Mouse (Mus musculus): ENCODE measurements around the gene Slc8a1.

GRCm38 (mm10) chr17:81664916-81665315, 73.3 kb downstream of the Slc8a1 start:
- no peak for TF ChIP-seq CHD2 (IDR thresholded peaks at IDR 0.05; ENCODE audit: low read length)
- no peak for TF ChIP-seq CTCF (conservative IDR thresholded peaks at IDR 0.05 in 1 of 2, IDR thresholded peaks at IDR 0.05 in 1 of 2; ENCODE audit: low read depth in 2 of 2, low read length in 2 of 2)
- no peak for TF ChIP-seq POLR2AphosphoS2 (IDR thresholded peaks at IDR 0.05; ENCODE audit: low read depth, low read length)
- TF ChIP-seq CHD1 (IDR thresholded peaks at IDR 0.05; ENCODE audit: low read depth, low read length) = no peak
- TF ChIP-seq MAX (IDR thresholded peaks at IDR 0.05; ENCODE audit: low read length) = no peak
- TF ChIP-seq ZC3H11A (IDR thresholded peaks at IDR 0.05; ENCODE audit: low read depth, low read length) = no peak
- no peak for TF ChIP-seq NELFE (IDR thresholded peaks at IDR 0.05; ENCODE audit: low read depth, low read length)
- no peak for TF ChIP-seq POLR2A (IDR thresholded peaks at IDR 0.05; ENCODE audit: low read depth, low read length)
- no peak for TF ChIP-seq ZNF384 (IDR thresholded peaks at IDR 0.05; ENCODE audit: low read depth, low read length)
- no peak for TF ChIP-seq UBTF (IDR thresholded peaks at IDR 0.05; ENCODE audit: low read depth, low read length)
